Mouse (Mus musculus) kidney, embryonic 14.5 days (tissue): Measurements from ENCODE around the gene Bcl11a. TPM values are rescaled to one million over a fixed set of nuclear protein-coding genes. Genes with fewer than 3 reads are reported as not detected.

Experiments
- ATAC-seq: fragments of 200-750 bp; cut with Nextera tagmentation; 2 replicates; pipeline ENCODE4 v1.8.0; 2017; ENCODE audit warnings: moderate number of reproducible peaks, mild to moderate bottlenecking, moderate TSS enrichment, moderate library complexity; ENCODE audit not compliant: low FRiP score, low TSS enrichment
- H3K27ac ChIP-seq: fragments of 300-500 bp; sonication (generic); 2 replicates; pipeline ENCODE4 v1.5.1; 2014; ENCODE audit warnings: low read depth, mild to moderate bottlenecking, low read length, moderate library complexity, mixed read lengths
- H3K27me3 ChIP-seq: fragments of 300-500 bp; sonication (generic); 2 replicates; pipeline ENCODE4 v1.6.1; 2014; ENCODE audit warnings: mild to moderate bottlenecking, low read length; ENCODE audit not compliant: control insufficient read depth, insufficient read depth
- H3K36me3 ChIP-seq: fragments of 300-500 bp; sonication (generic); 2 replicates; pipeline ENCODE4 v1.6.1; 2014; ENCODE audit warnings: low read length, mixed read lengths; ENCODE audit not compliant: control insufficient read depth, insufficient read depth
- H3K4me1 ChIP-seq: fragments of 300-500 bp; sonication (generic); 2 replicates; pipeline ENCODE4 v1.6.1; 2014; ENCODE audit warnings: low read length, mixed read lengths; ENCODE audit not compliant: control insufficient read depth, insufficient read depth
- H3K4me2 ChIP-seq: fragments of 300-500 bp; sonication (generic); replicated peaks from 2 replicates; pipeline ENCODE4 v1.6.1; 2014; ENCODE audit warnings: low read depth, mild to moderate bottlenecking, low read length
- H3K4me3 ChIP-seq: fragments of 300-500 bp; sonication (generic); 2 replicates; pipeline ENCODE4 v1.5.1; 2014; ENCODE audit warnings: mild to moderate bottlenecking, low read length
- H3K9ac ChIP-seq: fragments of 300-500 bp; sonication (generic); 2 replicates; pipeline ENCODE4 v1.6.1; 2014; ENCODE audit warnings: low read depth, mild to moderate bottlenecking, low read length, moderate library complexity
- H3K9me3 ChIP-seq: fragments of 300-500 bp; sonication (generic); 2 replicates; pipeline ENCODE4 v1.6.1; 2016; ENCODE audit warnings: low read length; ENCODE audit not compliant: control insufficient read depth
- WGBS: fragments of 180-500 bp; shearing (Covaris S2); extraction: QIAGEN DNeasy Blood & Tissue Kit; methylation state at CpG from one replicate; pipeline ENCODE4 v1.1.7; 2014; 5-methylcytosine and 5-hydroxymethylcytosine counted together
- polyA plus RNA-seq: library from polyadenylated mRNA; unstranded; fragments of >200 nt; fragmentation: Nextera tagmentation; extraction: Ambion mirVana; gene quantifications from 2 replicates; pipeline ENCODE4 v1.2.1, GENCODE M21; 2014

Bcl11a gene
- polyA plus RNA-seq, 1 experiment from 2014 or later: 2.8 TPM

GRCm38 (mm10) chr11:24146437-24146836 is 68.6 kb downstream of the Bcl11a start:
- Histone ChIP-seq H3K27ac (no peak overlapping the region), H3K4me3 (no peak overlapping the region), H3K36me3 (no peaks in the 10 kb centered on the region), H3K9me3 (no peaks in the 10 kb centered on the region), H3K9ac (no peak overlapping the region), H3K27me3 (no peaks in the 10 kb centered on the region), H3K4me2 (no peak overlapping the region), H3K4me1 (0 out of 2 replicates have a peak, but pooled peaks cover 6% of the 10 kb centered on the region)
- no peak for ATAC-seq
- 48% methylated on average over 1 of the region's 1 CpGs for WGBS

- no peak overlapping the region for H3K4me3 ChIP-seq
- WGBS: 76% methylated on average over 6 of the region's 6 CpGs
- H3K27me3 ChIP-seq: no peaks in the 10 kb centered on the region
- no peak for ATAC-seq
- no peak overlapping the region for H3K27ac ChIP-seq
- no peak overlapping the region for H3K4me2 ChIP-seq
- H3K9me3 ChIP-seq: no peaks in the 10 kb centered on the region
- H3K9ac ChIP-seq: no peak overlapping the region
- no peaks in the 10 kb centered on the region for H3K36me3 ChIP-seq
- 0 out of 2 replicates have a peak, but pooled peaks cover 6% of the 10 kb centered on the region for H3K4me1 ChIP-seq
These were observed 69.8 kb downstream of the Bcl11a start for GRCm38 (mm10) chr11:24147698-24148097.

DNA sequence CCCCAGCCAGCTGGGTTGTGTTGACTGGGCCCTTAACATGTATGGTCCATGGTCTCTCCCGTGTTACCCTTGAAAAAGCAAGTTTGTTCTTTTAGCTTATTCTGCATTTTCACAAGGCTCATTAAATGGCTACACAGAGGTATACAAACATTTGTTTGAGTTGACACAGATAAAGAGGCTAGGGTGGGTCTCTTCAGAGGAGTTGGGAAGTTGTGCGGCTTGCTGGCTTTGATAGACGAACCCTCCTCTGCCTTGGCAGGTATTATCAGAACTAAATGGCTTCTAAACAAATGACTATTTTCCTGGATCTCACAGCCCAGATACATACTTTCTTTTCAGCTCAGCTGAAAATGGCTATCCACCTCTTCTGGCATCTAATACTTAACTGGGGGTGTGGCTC is 70.7 kb downstream of the Bcl11a start:
- H3K27me3 ChIP-seq: no peaks in the 10 kb centered on the region
- no peak overlapping the region for H3K4me2 ChIP-seq
- 85% methylated on average over 3 of the region's 3 CpGs for WGBS
- no peak for ATAC-seq
- H3K36me3 ChIP-seq: no peaks in the 10 kb centered on the region
- H3K27ac ChIP-seq: no peak overlapping the region
- 0 out of 2 replicates have a peak, but pooled peaks cover 6% of the 10 kb centered on the region for H3K4me1 ChIP-seq
- no peak overlapping the region for H3K9ac ChIP-seq
- no peak overlapping the region for H3K4me3 ChIP-seq
- H3K9me3 ChIP-seq: no peaks in the 10 kb centered on the region

- Histone ChIP-seq H3K27me3 (no peaks in the 10 kb centered on the region), H3K27ac (no peak overlapping the region), H3K4me3 (no peak overlapping the region), H3K36me3 (no peaks in the 10 kb centered on the region), H3K4me2 (no peak overlapping the region), H3K9me3 (no peaks in the 10 kb centered on the region), H3K9ac (no peak overlapping the region), H3K4me1 (0 out of 2 replicates have a peak, but pooled peaks cover 3% of the 10 kb centered on the region)
- 61% methylated on average over 9 of the region's 9 CpGs for WGBS
- ATAC-seq: no peak
These were observed 71.8 kb downstream of the Bcl11a start for GRCm38 (mm10) chr11:24149462-24150220.

DNA sequence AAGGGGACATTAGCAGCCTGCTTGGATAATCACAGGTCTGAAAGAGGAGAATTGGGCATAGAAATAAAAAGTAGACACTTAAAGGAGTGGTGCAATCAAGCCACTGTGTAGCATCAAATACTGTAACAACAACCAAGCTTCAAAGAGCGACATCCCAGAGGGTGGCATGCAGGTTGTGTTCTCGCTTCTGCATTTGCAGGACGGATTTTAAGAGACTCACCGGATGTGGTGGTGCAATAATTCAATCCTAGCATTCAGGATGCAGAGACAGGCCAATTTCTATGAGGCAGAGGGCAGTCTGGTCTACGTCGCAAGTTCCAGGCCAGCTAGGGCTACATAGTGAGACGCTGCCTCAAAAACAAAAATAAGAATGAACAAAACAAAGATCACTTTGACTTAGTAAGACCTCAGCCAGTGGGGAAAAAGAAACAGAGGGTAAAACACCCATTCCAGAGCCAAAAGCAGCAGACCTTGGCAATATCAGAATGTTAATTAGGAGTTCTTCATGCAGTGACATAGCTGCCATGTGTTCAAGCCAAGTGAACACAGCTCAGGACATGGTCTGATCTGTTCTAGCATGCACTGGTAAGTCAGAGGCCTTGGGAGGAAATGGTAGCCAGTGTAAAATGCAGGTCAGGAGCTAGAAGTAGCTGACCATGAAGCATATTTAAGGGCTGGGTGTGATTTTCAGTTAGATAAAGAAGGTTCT is 74.4 kb downstream of the Bcl11a start:
- ATAC-seq: no peak
- Histone ChIP-seq H3K9me3 (no peaks in the 10 kb centered on the region), H3K27ac (no peak overlapping the region), H3K4me1 (no peaks in the 10 kb centered on the region), H3K36me3 (no peaks in the 10 kb centered on the region), H3K4me2 (no peak overlapping the region), H3K27me3 (no peaks in the 10 kb centered on the region), H3K4me3 (no peak overlapping the region), H3K9ac (no peak overlapping the region)
- WGBS: 90% methylated on average over 7 of the region's 7 CpGs

GRCm38 (mm10) chr11:24153049-24153448 is 75.2 kb downstream of the Bcl11a start:
- H3K4me3 ChIP-seq: no peak overlapping the region
- no peaks in the 10 kb centered on the region for H3K27me3 ChIP-seq
- peak; percentile 57; the same call in 1 of the 2 replicates for ATAC-seq
- no peak overlapping the region for H3K27ac ChIP-seq
- H3K4me1 ChIP-seq: no peaks in the 10 kb centered on the region
- H3K9me3 ChIP-seq: no peaks in the 10 kb centered on the region
- H3K4me2 ChIP-seq: no peak overlapping the region
- H3K9ac ChIP-seq: no peak overlapping the region
- H3K36me3 ChIP-seq: no peaks in the 10 kb centered on the region
- 52% methylated on average over 10 of the region's 10 CpGs for WGBS

- no peaks in the 10 kb centered on the region for H3K4me1 ChIP-seq
- no peak for ATAC-seq
- no peak overlapping the region for H3K27ac ChIP-seq
- H3K9ac ChIP-seq: no peak overlapping the region
- H3K4me3 ChIP-seq: no peak overlapping the region
- H3K36me3 ChIP-seq: no peaks in the 10 kb centered on the region
- H3K9me3 ChIP-seq: no peaks in the 10 kb centered on the region
- 38% methylated on average over 9 of the region's 9 CpGs for WGBS
- H3K4me2 ChIP-seq: no peak overlapping the region
- H3K27me3 ChIP-seq: no peaks in the 10 kb centered on the region
These were observed 80.2 kb downstream of the Bcl11a start for GRCm38 (mm10) chr11:24158026-24158425.

GRCm38 (mm10) chr11:24159656-24160055 is 81.8 kb downstream of the Bcl11a start:
- no peaks in the 10 kb centered on the region; the same call in 1 of the 2 replicates for H3K36me3 ChIP-seq
- 94% methylated on average over 2 of the region's 2 CpGs for WGBS

GRCm38 (mm10) chr11:24161458-24161857 is 83.6 kb downstream of the Bcl11a start:
- Histone ChIP-seq H3K27ac (no peak overlapping the region), H3K4me3 (no peak overlapping the region), H3K9me3 (no peaks in the 10 kb centered on the region), H3K4me2 (no peak overlapping the region), H3K27me3 (no peaks in the 10 kb centered on the region), H3K4me1 (no peaks in the 10 kb centered on the region), H3K36me3 (no peaks in the 10 kb centered on the region; the same call in 1 of the 2 replicates), H3K9ac (no peak overlapping the region)
- ATAC-seq: no peak
- 87% methylated on average over 2 of the region's 2 CpGs for WGBS

More at GRCm38 (mm10) chr11:24159656-24160055, 81.8 kb downstream of the Bcl11a start:
- no peak for ATAC-seq
- Histone ChIP-seq H3K9me3 (no peaks in the 10 kb centered on the region), H3K4me2 (no peak overlapping the region), H3K27me3 (no peaks in the 10 kb centered on the region), H3K9ac (no peak overlapping the region), H3K4me3 (no peak overlapping the region), H3K4me1 (no peaks in the 10 kb centered on the region), H3K27ac (no peak overlapping the region)
